Mouse (Mus musculus) adrenal gland, postnatal 25 days (tissue): ENCODE data around the gene Gm20773. TPM values are rescaled to one million over a fixed set of nuclear protein-coding genes. Genes with fewer than 3 reads are reported as not detected.
"Not testable (repeated sequence)": the region's sequence is repeated elsewhere in the genome, so short reads cannot be mapped to it uniquely, and the experiment has no call there.

Source experiments
- DNase-seq: peaks from one replicate; pipeline ENCODE4 v3.0.0; 2021; ENCODE audit warnings: mixed read lengths
- long read RNA-seq: library from polyadenylated mRNA; stranded (forward); transcript quantifications from one replicate; pipeline ENCODE4 v2.0.0, GENCODE M21; 2021
- total RNA-seq: library from RNA; stranded (reverse); gene quantifications from 2 replicates; pipeline ENCODE4 v1.2.3, GENCODE M21; 2021

Gm20773 gene
- total RNA-seq, result not detected in 2 replicates
- long read RNA-seq, result 0 reads

GRCm38 (mm10) chrY:13493726-13494125 lies at the start of gene Gm20773:
Gene Gm20773, plus strand, starts transcription at chrY:13494026.
- not testable (repeated sequence) for DNase-seq

- not testable (repeated sequence) for DNase-seq
Measured at GRCm38 (mm10) chrY:13465479-13465878, 28.3 kb upstream of the Gm20773 start, which contains the start of gene Gm21866. Gene Gm21866, minus strand, starts transcription at chrY:13465579.

Other genes with a start within 250 kb of the Gm20773 start
- gene Gm21440, start 241.6 kb upstream of the Gm20773 start, total RNA-seq, result not detected in 2 replicates
- gene Gm21454, start 241.6 kb upstream of the Gm20773 start, total RNA-seq, result not detected in 2 replicates
- not detected in 2 replicates for gene Gm21725, start 145.0 kb upstream of the Gm20773 start, total RNA-seq
- gene Gm21866, start 28.4 kb upstream of the Gm20773 start, total RNA-seq, result not detected in 2 replicates